Mouse (Mus musculus): ENCODE results near the gene S1pr2. TPM values are rescaled to one million over a fixed set of nuclear protein-coding genes. Genes with fewer than 3 reads are reported as not detected.

The S1pr2 gene
- polyA plus RNA-seq, 2 experiments: 1.3 to 2.3 TPM

DNA sequence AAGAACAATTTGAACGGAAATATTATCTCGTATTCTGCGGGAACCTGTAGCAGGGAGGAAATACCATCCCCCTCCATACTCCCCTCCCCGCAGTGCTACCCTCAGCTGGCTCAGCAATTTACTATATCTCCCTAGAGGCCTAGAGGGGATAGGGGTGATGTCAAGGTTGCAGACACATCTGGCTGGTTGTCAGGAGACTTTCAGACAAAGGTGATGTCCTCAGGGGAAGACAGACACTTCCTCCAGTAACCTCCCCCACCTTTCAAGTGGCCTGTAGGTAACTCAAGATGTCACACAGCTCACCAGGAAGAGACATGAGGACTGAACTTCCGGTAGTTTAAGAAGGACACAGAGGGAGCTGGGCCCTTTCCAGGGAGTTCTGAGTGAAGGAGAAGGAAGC is 6.6 kb upstream of the S1pr2 start:
- TF ChIP-seq EP300 (IDR thresholded peaks at IDR 0.05; ENCODE audit: low read depth): no peak
- TF ChIP-seq CTCF (IDR thresholded peaks at IDR 0.05; ENCODE audit: low read depth): no peak
- DNase-seq (ENCODE audit: low read depth in 3 of 3, low spot score in 3 of 3) (no peak), ATAC-seq (ENCODE audit: insufficient read depth) (no peak)
- WGBS (ENCODE audit: insufficient replicate concordance): 23% methylated on average over 5 of the region's 5 CpGs
- no peak overlapping the region for H3K27ac ChIP-seq
- no peaks in the 10 kb centered on the region for H3K36me3 ChIP-seq (replicated peaks; ENCODE audit: control insufficient read depth, insufficient read depth, low read depth)
- H3K27me3 ChIP-seq (ENCODE audit: control insufficient read depth, insufficient read depth, low read length): no peaks in the 10 kb centered on the region
- no peak overlapping the region for H3K4me3 ChIP-seq (ENCODE audit: insufficient read depth in 1 of 2, low read depth in 2 of 2, low read length in 2 of 2)
- peaks cover 0 to 13% of the 10 kb centered on the region in 2 experiments; a peak in 2 of 4 replicates for H3K4me1 ChIP-seq (replicated peaks; ENCODE audit: control insufficient read depth in 2 of 2, insufficient read depth in 2 of 2, low read length in 1 of 2)
- no peaks in the 10 kb centered on the region for H3K9me3 ChIP-seq (ENCODE audit: control insufficient read depth, low read length)
- H3K4me2 ChIP-seq (ENCODE audit: low read depth): no peak overlapping the region
- H3K9ac ChIP-seq (replicated peaks): no peak overlapping the region

DNA sequence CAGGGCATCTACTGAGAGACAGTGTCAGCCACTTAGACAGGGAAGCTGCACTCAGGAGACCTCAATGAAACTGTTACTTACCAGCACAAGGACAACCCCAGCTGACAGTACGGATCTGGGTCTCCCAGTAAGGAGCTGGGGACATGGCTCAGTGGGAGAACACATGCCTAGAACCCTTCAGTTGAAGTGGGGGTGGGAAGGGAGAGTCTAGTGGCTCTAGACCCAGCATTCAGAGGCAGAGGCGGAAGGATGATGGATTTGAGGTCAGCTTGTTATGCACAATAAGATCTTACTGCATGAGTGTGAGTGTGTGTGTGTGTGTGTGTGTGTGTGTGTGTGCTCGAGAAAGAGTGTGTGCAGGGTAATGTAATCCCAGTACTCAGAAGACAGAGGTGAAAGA is 5.6 kb upstream of the S1pr2 start:
- Histone ChIP-seq H3K4me1 (replicated peaks; ENCODE audit: control insufficient read depth in 2 of 2, insufficient read depth in 2 of 2, low read length in 1 of 2) (peaks cover 0 to 16% of the 10 kb centered on the region in 2 experiments; a peak in 3 of 4 replicates), H3K36me3 (replicated peaks; ENCODE audit: control insufficient read depth, insufficient read depth, low read depth) (no peaks in the 10 kb centered on the region), H3K4me3 (ENCODE audit: insufficient read depth in 1 of 2, low read depth in 2 of 2, low read length in 2 of 2) (no peak overlapping the region), H3K27me3 (ENCODE audit: control insufficient read depth, insufficient read depth, low read length) (no peaks in the 10 kb centered on the region), H3K4me2 (ENCODE audit: low read depth) (no peak overlapping the region), H3K9me3 (ENCODE audit: control insufficient read depth, low read length) (no peaks in the 10 kb centered on the region), H3K27ac (no peak overlapping the region), H3K9ac (replicated peaks) (no peak overlapping the region)
- ATAC-seq (ENCODE audit: insufficient read depth) (no peak), DNase-seq (ENCODE audit: low read depth in 3 of 3, low spot score in 3 of 3) (no peak)
- TF ChIP-seq CTCF (IDR thresholded peaks at IDR 0.05; ENCODE audit: low read depth) (no peak), EP300 (IDR thresholded peaks at IDR 0.05; ENCODE audit: low read depth) (no peak)
- 55% methylated on average over 3 of the region's 3 CpGs for WGBS (ENCODE audit: insufficient replicate concordance)

DNA sequence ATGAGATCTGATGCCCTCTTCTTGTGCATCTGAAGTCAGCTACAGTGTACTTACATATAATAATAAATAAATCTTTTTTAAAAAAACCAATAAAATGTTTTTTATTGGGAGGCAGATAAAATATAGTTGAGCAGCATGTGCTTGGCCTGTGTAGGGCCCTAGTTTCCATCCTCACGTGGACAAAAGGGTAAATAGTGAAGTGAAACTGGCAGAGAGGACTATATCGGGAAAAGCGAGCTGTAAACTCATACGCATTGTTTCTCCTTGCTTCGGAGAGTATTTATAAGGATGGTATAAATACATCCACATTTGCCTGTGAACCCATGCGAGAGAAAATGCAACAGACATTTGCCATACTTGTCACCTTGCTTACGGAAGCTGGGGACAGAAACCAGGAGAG is 3.2 kb upstream of the S1pr2 start:
- WGBS (ENCODE audit: insufficient replicate concordance): 67% methylated on average over 7 of the region's 7 CpGs
- no peak overlapping the region for H3K9ac ChIP-seq (replicated peaks)
- H3K4me1 ChIP-seq (replicated peaks; ENCODE audit: control insufficient read depth in 2 of 2, insufficient read depth in 2 of 2, low read length in 1 of 2): peaks cover 3 to 24% of the 10 kb centered on the region in 2 experiments
- no peak overlapping the region for H3K4me2 ChIP-seq (ENCODE audit: low read depth)
- no peak overlapping the region for H3K4me3 ChIP-seq (ENCODE audit: insufficient read depth in 1 of 2, low read depth in 2 of 2, low read length in 2 of 2)
- no peak for DNase-seq (ENCODE audit: low read depth in 3 of 3, low spot score in 3 of 3)
- no peak overlapping the region for H3K27ac ChIP-seq
- TF ChIP-seq EP300 (IDR thresholded peaks at IDR 0.05; ENCODE audit: low read depth) (no peak), CTCF (IDR thresholded peaks at IDR 0.05; ENCODE audit: low read depth) (no peak)
- H3K36me3 ChIP-seq (replicated peaks; ENCODE audit: control insufficient read depth, insufficient read depth, low read depth): no peaks in the 10 kb centered on the region
- no peaks in the 10 kb centered on the region for H3K27me3 ChIP-seq (ENCODE audit: control insufficient read depth, insufficient read depth, low read length)
- no peak for ATAC-seq (ENCODE audit: insufficient read depth)
- no peaks in the 10 kb centered on the region for H3K9me3 ChIP-seq (ENCODE audit: control insufficient read depth, low read length)

DNA sequence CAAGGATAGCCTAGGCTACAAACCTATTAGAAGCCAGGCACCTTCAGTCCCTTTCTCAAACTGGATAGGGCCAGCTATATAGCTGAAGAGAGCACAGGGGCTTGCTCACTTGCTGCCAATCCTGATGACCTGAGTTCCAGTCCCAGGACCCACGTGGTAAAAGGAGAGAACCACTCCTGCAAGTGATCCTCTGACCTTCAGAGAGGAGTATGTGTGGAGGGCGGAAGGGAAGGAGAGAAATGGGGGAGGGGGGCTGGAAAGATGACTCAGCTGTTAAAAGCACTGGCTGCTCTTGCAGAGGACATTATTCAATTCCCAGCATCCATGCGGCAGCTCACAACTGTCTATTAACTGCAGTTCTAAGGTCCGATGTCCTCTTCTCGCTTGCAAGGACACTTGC is 2.6 kb upstream of the S1pr2 start:
- Histone ChIP-seq H3K4me1 (replicated peaks; ENCODE audit: control insufficient read depth in 2 of 2, insufficient read depth in 2 of 2, low read length in 1 of 2) (peaks cover 3 to 26% of the 10 kb centered on the region in 2 experiments), H3K27ac (no peak overlapping the region)
- TF ChIP-seq EP300 (IDR thresholded peaks at IDR 0.05; ENCODE audit: low read depth) (no peak), CTCF (IDR thresholded peaks at IDR 0.05; ENCODE audit: low read depth) (no peak)

DNA sequence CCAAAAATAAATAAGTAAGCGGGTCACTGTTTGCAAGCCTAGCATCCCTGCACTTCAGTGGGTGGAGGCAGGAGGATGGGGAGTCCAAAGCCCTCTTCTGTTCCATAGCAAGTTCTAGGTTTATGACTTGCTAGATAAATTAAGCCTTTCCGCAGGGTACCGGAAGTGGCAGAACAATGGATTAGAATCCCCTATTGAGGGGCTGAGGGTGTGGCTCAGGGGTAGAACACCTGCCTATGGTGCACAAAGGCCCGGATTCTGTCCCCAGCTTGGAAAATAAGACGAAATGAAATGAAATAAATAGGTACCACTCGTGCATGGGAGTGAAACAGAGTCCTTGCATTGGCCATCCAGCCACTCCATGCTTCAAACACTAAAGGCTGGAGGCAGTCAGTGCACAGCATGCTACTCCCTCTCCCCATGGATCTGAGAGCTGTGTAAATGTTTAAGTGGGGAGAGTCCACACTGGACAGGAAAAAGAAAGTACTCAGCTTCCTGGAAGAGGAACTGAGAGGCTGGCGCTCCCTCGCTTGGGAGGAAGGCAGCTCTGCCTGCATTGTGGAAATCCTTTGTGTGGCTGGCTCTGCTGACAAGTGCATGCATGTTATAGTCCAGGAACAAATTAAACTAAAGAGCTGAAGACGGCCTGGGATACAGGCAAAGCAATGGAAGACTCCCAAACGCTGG is 2.0 kb upstream of the S1pr2 start:
- TF ChIP-seq EP300 (IDR thresholded peaks at IDR 0.05; ENCODE audit: low read depth): no peak
- TF ChIP-seq CTCF (IDR thresholded peaks at IDR 0.05; ENCODE audit: low read depth): no peak
- H3K4me1 ChIP-seq (replicated peaks; ENCODE audit: control insufficient read depth in 2 of 2, insufficient read depth in 2 of 2, low read length in 1 of 2): peaks cover 3 to 29% of the 10 kb centered on the region in 2 experiments
- no peak overlapping the region for H3K4me3 ChIP-seq (ENCODE audit: insufficient read depth in 1 of 2, low read depth in 2 of 2, low read length in 2 of 2)
- no peak overlapping the region for H3K27ac ChIP-seq
- WGBS (ENCODE audit: insufficient replicate concordance): 54% methylated on average over 10 of the region's 10 CpGs
- no peak for ATAC-seq (ENCODE audit: insufficient read depth)
- H3K4me2 ChIP-seq (ENCODE audit: low read depth): no peak overlapping the region
- DNase-seq (ENCODE audit: low read depth in 3 of 3, low spot score in 3 of 3): no peak
- no peak overlapping the region for H3K9ac ChIP-seq (replicated peaks)
- no peaks in the 10 kb centered on the region for H3K27me3 ChIP-seq (ENCODE audit: control insufficient read depth, insufficient read depth, low read length)
- no peaks in the 10 kb centered on the region for H3K36me3 ChIP-seq (replicated peaks; ENCODE audit: control insufficient read depth, insufficient read depth, low read depth)
- H3K9me3 ChIP-seq (ENCODE audit: control insufficient read depth, low read length): no peaks in the 10 kb centered on the region

More for the DNA sequence above, 2.6 kb upstream of the S1pr2 start:
- no peak overlapping the region for H3K4me2 ChIP-seq (ENCODE audit: low read depth)
- H3K27me3 ChIP-seq (ENCODE audit: control insufficient read depth, insufficient read depth, low read length): no peaks in the 10 kb centered on the region
- H3K4me3 ChIP-seq (ENCODE audit: insufficient read depth in 1 of 2, low read depth in 2 of 2, low read length in 2 of 2): no peak overlapping the region
- DNase-seq (ENCODE audit: low read depth in 3 of 3, low spot score in 3 of 3): no peak
- 57% methylated on average over 5 of the region's 5 CpGs for whole genome bisulfite sequencing (ENCODE audit: insufficient replicate concordance)
- ATAC-seq (ENCODE audit: insufficient read depth): no peak
- no peak overlapping the region for H3K9ac ChIP-seq (replicated peaks)
- H3K9me3 ChIP-seq (ENCODE audit: control insufficient read depth, low read length): no peaks in the 10 kb centered on the region
- no peaks in the 10 kb centered on the region for H3K36me3 ChIP-seq (replicated peaks; ENCODE audit: control insufficient read depth, insufficient read depth, low read depth)

Data from liver, embryonic 14.5 days (tissue).